Comparison of ENCODE assay signal across 22 mouse cellular contexts in the genomic region with DNA sequence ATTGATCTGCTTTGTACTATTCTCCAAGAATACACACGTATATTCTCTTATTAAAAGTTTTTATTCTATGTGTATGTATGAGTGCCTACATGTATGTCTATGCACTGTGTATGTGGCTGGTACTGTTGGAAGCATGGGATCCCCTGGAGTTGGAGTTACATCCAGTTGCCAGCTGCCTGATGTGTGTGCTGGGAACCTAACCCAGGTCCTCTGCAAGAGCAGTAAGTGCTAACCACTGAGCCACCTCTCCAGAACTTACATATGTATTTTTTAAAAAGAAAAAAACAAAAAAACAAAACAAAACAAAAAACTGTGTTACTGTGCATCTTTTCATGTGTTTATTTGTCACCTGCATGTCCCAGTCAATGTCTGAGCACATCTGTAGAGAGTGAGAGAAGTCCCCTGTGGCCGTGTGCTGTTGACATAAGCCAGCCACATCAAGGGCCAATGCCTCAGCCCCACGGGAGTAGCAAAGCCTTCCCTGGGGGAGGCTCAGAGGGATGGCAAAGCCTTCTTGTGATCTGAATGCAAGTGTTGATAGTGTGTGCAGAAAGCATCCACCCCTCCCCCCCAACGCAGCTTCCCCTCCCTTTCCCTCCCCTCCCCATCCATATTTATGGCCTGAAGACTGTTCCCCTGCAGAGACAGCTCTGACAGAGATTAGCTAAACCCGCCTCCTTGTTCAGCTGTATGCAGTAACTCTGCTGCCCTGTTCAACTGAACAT. TPM values are rescaled to one million over a fixed set of nuclear protein-coding genes. Genes with fewer than 3 reads are reported as not detected.
DNase-seq lines count a peak whose midpoint lies in the region; ATAC-seq lines count a peak whose summit lies in the region.
"Had no signal": no experiment of that assay in that cellular context is flagged by ENCODE, and none has a peak within 500 bp of the region (broad histone marks: within the 10 kb centered on the region; RNA-seq: fewer than 3 reads in every experiment).

No protein-coding gene starts in this region.

- peak; percentile 81 for DNase-seq in heart, adult 11 months
- DNase-seq in heart, postnatal 36 days: no peak
- DNase-seq in liver, embryonic 11.5 days (ENCODE audit: low spot score): no peak
- DNase-seq in thymus, postnatal 0 days (ENCODE audit: low spot score): peak; percentile 12
- no peak for DNase-seq in thymus, postnatal 25 days
- no peak for DNase-seq in right cerebral cortex, postnatal 10 days (ENCODE audit: low spot score in 2 of 2)
- DNase-seq: adrenal gland, postnatal 14 days; cerebellum, adult 11 months; cerebellum, adult 8-10 months; cerebellum, postnatal 14 days; forebrain, postnatal 0 days; gastrocnemius, adult 2 months; gastrocnemius, postnatal 25 days; heart, postnatal 10 days had no signal

- intact Hi-C loops in heart, postnatal 36 days (cut with DNase I): no loop called here

- no peak overlapping the region for H3K4me3 ChIP-seq in liver, embryonic 15.5 days (replicated peaks)
- H3K4me3 ChIP-seq in liver, embryonic 11.5 days (ENCODE audit: low read depth, low read length): no peak overlapping the region
- H3K4me3 ChIP-seq: embryonic facial prominence, embryonic 13.5 days; forebrain, embryonic 13.5 days; gastrocnemius, adult 2 months; hindbrain, embryonic 10.5 days had no signal

- H3K27me3 ChIP-seq in liver, embryonic 15.5 days: 0 out of 2 replicates have a peak, but pooled peaks cover 3% of the 10 kb centered on the region
- no peaks in the 10 kb centered on the region for H3K27me3 ChIP-seq in liver, embryonic 11.5 days (replicated peaks; ENCODE audit: control insufficient read depth, insufficient read depth, low read length)
- H3K27me3 ChIP-seq: embryonic facial prominence, embryonic 13.5 days; forebrain, embryonic 13.5 days; Patski had no signal

- H3K4me2 ChIP-seq in liver, embryonic 15.5 days: no peak overlapping the region
- no peak overlapping the region for H3K4me2 ChIP-seq in liver, embryonic 11.5 days
- H3K4me2 ChIP-seq: embryonic facial prominence, embryonic 13.5 days; forebrain, embryonic 13.5 days; hindbrain, embryonic 14.5 days had no signal

- 63% methylated on average over 5 of the region's 5 CpGs for WGBS in liver, embryonic 15.5 days (ENCODE audit: insufficient replicate concordance)
- 76% methylated on average over 5 of the region's 5 CpGs for WGBS in liver, embryonic 11.5 days

- no peak overlapping the region for H3K9ac ChIP-seq in liver, embryonic 15.5 days
- no peak overlapping the region for H3K9ac ChIP-seq in liver, embryonic 11.5 days (ENCODE audit: low read depth, low read length)
- H3K9ac ChIP-seq: embryonic facial prominence, embryonic 13.5 days; forebrain, embryonic 13.5 days; forebrain, postnatal 0 days; hindbrain, embryonic 14.5 days had no signal

- no peaks in the 10 kb centered on the region for H3K9me3 ChIP-seq in liver, embryonic 15.5 days (replicated peaks)
- peaks cover 3% of the 10 kb centered on the region; the same call in 1 of the 2 replicates for H3K9me3 ChIP-seq in liver, embryonic 11.5 days (ENCODE audit: control insufficient read depth, low read length)
- H3K9me3 ChIP-seq: forebrain, embryonic 13.5 days had no signal

- H3K36me3 ChIP-seq in liver, embryonic 15.5 days (replicated peaks): peaks cover 2% of the 10 kb centered on the region
- no peaks in the 10 kb centered on the region; the same call in 1 of the 2 replicates for H3K36me3 ChIP-seq in liver, embryonic 11.5 days (ENCODE audit: control insufficient read depth, insufficient read depth, low read length)
- H3K36me3 ChIP-seq: embryonic facial prominence, embryonic 13.5 days had no signal

- no peak for ATAC-seq in liver, embryonic 15.5 days (ENCODE audit: insufficient read depth)
- ATAC-seq in liver, embryonic 11.5 days (replicated peaks; ENCODE audit: low FRiP score): no peak
- 0 out of 2 replicates have a peak, but pooled peaks have one; percentile 8 for ATAC-seq in common myeloid progenitor, adult 5-6 weeks (replicated peaks; ENCODE audit: low read depth, poor library complexity, severe bottlenecking)
- ATAC-seq: activated CD4-positive, CD25-positive, alpha-beta regulatory T cell, adult 4 months; forebrain, embryonic 13.5 days; forebrain, postnatal 0 days; Patski had no signal

- peak overlapping the region; percentile 48 for H3K27ac ChIP-seq in liver, embryonic 15.5 days (replicated peaks)
- no peak overlapping the region for H3K27ac ChIP-seq in liver, embryonic 11.5 days (ENCODE audit: low read depth, low read length)
- H3K27ac ChIP-seq: embryonic facial prominence, embryonic 13.5 days; forebrain, embryonic 13.5 days; gastrocnemius, adult 2 months; hindbrain, embryonic 10.5 days; hindbrain, embryonic 14.5 days had no signal

- H3K4me1 ChIP-seq in liver, embryonic 15.5 days (replicated peaks): peaks cover 33% of the 10 kb centered on the region
- H3K4me1 ChIP-seq in liver, embryonic 11.5 days (replicated peaks; ENCODE audit: control insufficient read depth, insufficient read depth, low read length): peaks cover 3% of the 10 kb centered on the region; the same call in 1 of the 2 replicates
- H3K4me1 ChIP-seq: embryonic facial prominence, embryonic 13.5 days; forebrain, embryonic 13.5 days; hindbrain, embryonic 10.5 days had no signal

RNA-seq across cellular contexts. Expression of a gene that starts 42.0 kb away (rescaled TPM):
- 1 to 10 TPM in 1 of 2 experiments, under 1 TPM in 1; 1.00 to 1.0 TPM for total RNA-seq in heart, postnatal 36 days (2021)
- polyA plus RNA-seq in liver, embryonic 15.5 days (2015; fragmentation: Nextera tagmentation; extraction: Ambion mirVana): 32.3 and 33.7 TPM in 2 replicates
- polyA plus RNA-seq in liver, embryonic 11.5 days (2014; fragmentation: Nextera tagmentation; extraction: Ambion mirVana): 65.7 and 68.8 TPM in 2 replicates
- polyA plus RNA-seq in thymus, postnatal 0 days (2015; fragmentation: Nextera tagmentation; extraction: Ambion mirVana): 24.3 and 28.1 TPM in 2 replicates
- total RNA-seq in common myeloid progenitor, adult 5-6 weeks (2017): 127 and 170 TPM in 2 replicates

RNA-seq across cellular contexts. Expression of a gene that starts 42.0 kb away (rescaled TPM):
- total RNA-seq in heart, postnatal 36 days (2021): 10 to 100 TPM; 13.9 to 14.3 TPM
- polyA plus RNA-seq in liver, embryonic 15.5 days (2015; fragmentation: Nextera tagmentation; extraction: Ambion mirVana): 2.0 and 2.5 TPM in 2 replicates
- polyA plus RNA-seq in liver, embryonic 11.5 days (2014; fragmentation: Nextera tagmentation; extraction: Ambion mirVana): 4.6 and 4.8 TPM in 2 replicates
- polyA plus RNA-seq in thymus, postnatal 0 days (2015; fragmentation: Nextera tagmentation; extraction: Ambion mirVana): 6.7 and 6.8 TPM in 2 replicates
- total RNA-seq in common myeloid progenitor, adult 5-6 weeks (2017): 21.8 and 26.3 TPM in 2 replicates

RNA-seq across cellular contexts. Expression of a gene that starts 45.5 kb away (rescaled TPM):
- 1 to 10 TPM; 5.4 to 5.9 TPM for total RNA-seq in heart, postnatal 36 days (2021)
- polyA plus RNA-seq in liver, embryonic 15.5 days (2015; fragmentation: Nextera tagmentation; extraction: Ambion mirVana): 4.5 and 4.9 TPM in 2 replicates
- 3.4 TPM in 2 replicates for polyA plus RNA-seq in liver, embryonic 11.5 days (2014; fragmentation: Nextera tagmentation; extraction: Ambion mirVana)
- 16.1 and 16.6 TPM in 2 replicates for polyA plus RNA-seq in thymus, postnatal 0 days (2015; fragmentation: Nextera tagmentation; extraction: Ambion mirVana)
- total RNA-seq in common myeloid progenitor, adult 5-6 weeks (2017): 4.3 and 7.2 TPM in 2 replicates

Comparison
In these comparisons a context has a peak if more than half of its experiments do, and no peak if none do; other contexts are left out.
1. DNase-seq: peak in heart, adult 11 months (single experiment) and thymus, postnatal 0 days (single experiment); none in heart, postnatal 36 days (0 of 2), liver, embryonic 11.5 days (single experiment), thymus, postnatal 25 days (single experiment) and right cerebral cortex, postnatal 10 days (0 of 2).